Mouse (Mus musculus): ENCODE results near the gene Fn3krp. TPM values are rescaled to one million over a fixed set of nuclear protein-coding genes. Genes with fewer than 3 reads are reported as not detected.

Gene Fn3krp
- polyA plus RNA-seq, 1 experiment from 2014 or later = 8.2 TPM

GRCm38 (mm10) chr11:121467408-121467807 lies 46.2 kb downstream of the Fn3krp start:
- WGBS = 92% methylated on average over 6 of the region's 6 CpGs
- H3K4me1 ChIP-seq (ENCODE audit: control insufficient read depth, insufficient read depth, low read length) = no peaks in the 10 kb centered on the region
- H3K4me3 ChIP-seq (ENCODE audit: low read depth, low read length) = no peak overlapping the region
- peaks cover 3% of the 10 kb centered on the region for H3K36me3 ChIP-seq (ENCODE audit: control insufficient read depth, insufficient read depth, low read length)
- no peaks in the 10 kb centered on the region for H3K9me3 ChIP-seq (ENCODE audit: control insufficient read depth, low read length)
- no peak overlapping the region for H3K27ac ChIP-seq (ENCODE audit: low read depth, low read length)
- ATAC-seq (ENCODE audit: insufficient read depth, low FRiP score, low TSS enrichment) (no peak), DNase-seq (ENCODE audit: low spot score) (no peak)
- H3K27me3 ChIP-seq (ENCODE audit: control insufficient read depth, insufficient read depth, low read length) = no peaks in the 10 kb centered on the region
- no peak overlapping the region for H3K4me2 ChIP-seq (ENCODE audit: low read depth)
- H3K9ac ChIP-seq (ENCODE audit: low read length) = no peak overlapping the region

- DNase-seq (ENCODE audit: low spot score) (no peak), ATAC-seq (ENCODE audit: insufficient read depth, low FRiP score, low TSS enrichment) (no peak)
- Histone ChIP-seq H3K9me3 (ENCODE audit: control insufficient read depth, low read length) (no peaks in the 10 kb centered on the region), H3K27ac (ENCODE audit: low read depth, low read length) (no peak overlapping the region), H3K27me3 (ENCODE audit: control insufficient read depth, insufficient read depth, low read length) (no peaks in the 10 kb centered on the region), H3K9ac (ENCODE audit: low read length) (no peak overlapping the region), H3K4me3 (ENCODE audit: low read depth, low read length) (no peak overlapping the region), H3K4me2 (ENCODE audit: low read depth) (no peak overlapping the region), H3K36me3 (ENCODE audit: control insufficient read depth, insufficient read depth, low read length) (no peaks in the 10 kb centered on the region), H3K4me1 (ENCODE audit: control insufficient read depth, insufficient read depth, low read length) (no peaks in the 10 kb centered on the region)
- 76% methylated on average over 3 of the region's 3 CpGs for WGBS
Measured at GRCm38 (mm10) chr11:121474831-121475230, 53.6 kb downstream of the Fn3krp start.

- Histone ChIP-seq H3K9me3 (ENCODE audit: control insufficient read depth, low read length) (no peaks in the 10 kb centered on the region), H3K4me3 (ENCODE audit: low read depth, low read length) (no peak overlapping the region), H3K27me3 (ENCODE audit: control insufficient read depth, insufficient read depth, low read length) (no peaks in the 10 kb centered on the region), H3K27ac (ENCODE audit: low read depth, low read length) (no peak overlapping the region), H3K36me3 (ENCODE audit: control insufficient read depth, insufficient read depth, low read length) (no peaks in the 10 kb centered on the region), H3K9ac (ENCODE audit: low read length) (no peak overlapping the region), H3K4me2 (ENCODE audit: low read depth) (no peak overlapping the region), H3K4me1 (ENCODE audit: control insufficient read depth, insufficient read depth, low read length) (no peaks in the 10 kb centered on the region)
- DNase-seq (ENCODE audit: low spot score) (peak; percentile 77), ATAC-seq (ENCODE audit: insufficient read depth, low FRiP score, low TSS enrichment) (no peak)
- 41% methylated on average over 9 of the region's 9 CpGs for WGBS
Measured at GRCm38 (mm10) chr11:121475699-121476415, 54.7 kb downstream of the Fn3krp start.

- Histone ChIP-seq H3K27ac (ENCODE audit: low read depth, low read length) (no peak overlapping the region), H3K36me3 (ENCODE audit: control insufficient read depth, insufficient read depth, low read length) (no peaks in the 10 kb centered on the region), H3K4me2 (ENCODE audit: low read depth) (no peak overlapping the region), H3K9me3 (ENCODE audit: control insufficient read depth, low read length) (no peaks in the 10 kb centered on the region), H3K9ac (ENCODE audit: low read length) (no peak overlapping the region), H3K4me1 (ENCODE audit: control insufficient read depth, insufficient read depth, low read length) (no peaks in the 10 kb centered on the region), H3K27me3 (ENCODE audit: control insufficient read depth, insufficient read depth, low read length) (no peaks in the 10 kb centered on the region), H3K4me3 (ENCODE audit: low read depth, low read length) (no peak overlapping the region)
- 87% methylated on average over 15 of the region's 15 CpGs for WGBS
- DNase-seq (ENCODE audit: low spot score) (no peak), ATAC-seq (ENCODE audit: insufficient read depth, low FRiP score, low TSS enrichment) (no peak)
Measured at GRCm38 (mm10) chr11:121479476-121480203, 58.4 kb downstream of the Fn3krp start.

Small RNA genes within 50 kb of the gene (microRNA-seq; reads per million reads assigned to microRNA genes)
- not detected for gene Mir7236

Other genes starting within 250 kb of the Fn3krp start
- 7.0 and 7.6 TPM in 2 replicates for gene Hexdc, start 217.0 kb upstream of the Fn3krp start, polyA plus RNA-seq (2014; fragmentation: Nextera tagmentation; extraction: Ambion mirVana)
- gene Ogfod3, start 216.7 kb upstream of the Fn3krp start, polyA plus RNA-seq (2014; fragmentation: Nextera tagmentation; extraction: Ambion mirVana) = 17.8 and 19.8 TPM in 2 replicates
- gene Cybc1, start 192.1 kb upstream of the Fn3krp start, polyA plus RNA-seq (2014; fragmentation: Nextera tagmentation; extraction: Ambion mirVana) = 42.3 and 45.7 TPM in 2 replicates
- gene Narf, start 184.1 kb upstream of the Fn3krp start, polyA plus RNA-seq (2014; fragmentation: Nextera tagmentation; extraction: Ambion mirVana) = 77.8 and 87.0 TPM in 2 replicates
- gene Foxk2, start 161.4 kb upstream of the Fn3krp start, polyA plus RNA-seq (2014; fragmentation: Nextera tagmentation; extraction: Ambion mirVana) = 18.7 and 20.6 TPM in 2 replicates
- gene Wdr45b, start 67.0 kb upstream of the Fn3krp start, polyA plus RNA-seq (2014; fragmentation: Nextera tagmentation; extraction: Ambion mirVana) = 111 and 116 TPM in 2 replicates
- 4.2 and 4.7 TPM in 2 replicates for gene Rab40b, start 33.1 kb upstream of the Fn3krp start, polyA plus RNA-seq (2014; fragmentation: Nextera tagmentation; extraction: Ambion mirVana)
- gene Fn3k, start 13.5 kb downstream of the Fn3krp start, polyA plus RNA-seq (2014; fragmentation: Nextera tagmentation; extraction: Ambion mirVana) = 2.3 and 3.5 TPM in 2 replicates
- 51.6 and 54.6 TPM in 2 replicates for gene Tbcd, start 30.5 kb downstream of the Fn3krp start, polyA plus RNA-seq (2014; fragmentation: Nextera tagmentation; extraction: Ambion mirVana)
- gene Zfp750, start 97.9 kb downstream of the Fn3krp start, polyA plus RNA-seq (2014; fragmentation: Nextera tagmentation; extraction: Ambion mirVana) = 0.58 and 1.1 TPM in 2 replicates

Data from neural tube, embryonic 11.5 days (tissue).